Mouse (Mus musculus): Measurements from ENCODE around the gene Lair1.
"Not testable (repeated sequence)": the region's sequence is repeated elsewhere in the genome, so short reads cannot be mapped to it uniquely, and the experiment has no call there.

The Lair1 gene

DNA sequence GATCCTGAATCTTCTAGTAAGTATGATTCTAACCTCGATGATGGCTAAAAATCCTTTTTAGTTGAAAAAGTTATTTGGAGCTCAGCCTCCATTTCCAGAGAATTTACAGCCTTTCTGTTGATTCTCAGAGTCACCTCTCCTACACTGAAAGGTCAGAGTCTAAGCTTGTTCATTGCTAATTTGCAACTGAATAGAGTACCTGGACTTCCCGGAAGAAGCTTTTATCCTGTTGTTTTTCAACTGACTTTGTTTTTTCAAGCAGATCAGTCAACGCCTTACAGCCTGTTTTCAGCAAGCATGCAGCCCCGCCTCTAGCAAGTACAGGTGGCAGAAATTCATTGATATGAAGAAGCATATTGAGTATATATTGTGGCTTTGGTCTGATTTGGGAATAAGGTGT, 59.0 kb downstream of the Lair1 start:
- not testable (repeated sequence) for DNase-seq (ENCODE audit: low spot score in 2 of 2)

- no peak for DNase-seq (ENCODE audit: low spot score in 2 of 2)
Measured at GRCm38 (mm10) chr7:3962017-3962416, 101.0 kb downstream of the Lair1 start.

DNA sequence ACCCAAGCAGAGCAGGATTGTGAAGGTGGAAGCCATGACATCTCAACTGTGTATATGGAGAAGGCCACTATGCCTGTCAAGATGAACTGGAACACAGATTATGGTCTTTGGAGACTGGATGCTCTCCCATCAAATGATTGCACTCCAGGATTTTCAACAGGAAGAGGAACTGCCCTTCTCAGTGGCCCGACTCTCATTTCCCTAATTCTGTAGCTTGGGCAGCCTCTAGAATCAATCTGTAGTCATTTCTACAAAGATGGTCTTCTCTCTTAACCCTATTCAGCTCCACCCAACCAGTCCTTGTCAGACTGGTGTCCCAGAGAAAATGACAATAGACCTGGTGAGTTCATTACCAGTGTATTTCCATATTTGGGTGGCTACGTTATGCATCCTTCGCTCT, 105.6 kb downstream of the Lair1 start:
- no peak for DNase-seq (ENCODE audit: low spot score in 2 of 2)

Data from urinary bladder, postnatal 36 days (tissue).